In genomic region chr12:113221289-113221688, GRCm38 (mm10) we compare ENCODE assay signal across 8 mouse cellular contexts. TPM values are rescaled to one million over a fixed set of nuclear protein-coding genes. Genes with fewer than 3 reads are reported as not detected.
A peak's percentile ranks its signal among the peaks of the same experiment; 100 is the strongest.
DNase-seq lines count a peak whose midpoint lies in the region; ATAC-seq and TF ChIP-seq lines count a peak whose summit lies in the region.
"Had no signal": no experiment of that assay in that cellular context is flagged by ENCODE, and none has a peak within 500 bp of the region (broad histone marks: within the 10 kb centered on the region; RNA-seq: fewer than 3 reads in every experiment).

No protein-coding gene starts in this region.

- no peaks in the 10 kb centered on the region for H3K9me3 ChIP-seq in hindbrain, postnatal 0 days (ENCODE audit: low read length)
- H3K9me3 ChIP-seq in hindbrain, embryonic 13.5 days = no peaks in the 10 kb centered on the region
- no peaks in the 10 kb centered on the region for H3K9me3 ChIP-seq in E14TG2a.4 (ENCODE audit: low read length)
- H3K9me3 ChIP-seq in lung, embryonic 14.5 days (ENCODE audit: low read depth, low read length) = no peaks in the 10 kb centered on the region
- H3K9me3 ChIP-seq in forebrain, embryonic 16.5 days (ENCODE audit: control insufficient read depth, low read length) = no peaks in the 10 kb centered on the region

- no peak for DNase-seq in hindbrain, postnatal 0 days (ENCODE audit: low spot score)
- DNase-seq in lung, embryonic 14.5 days = peak; percentile 54
- peak; percentile 81 for DNase-seq in thymus, postnatal 14 days

- H3K27me3 ChIP-seq in hindbrain, postnatal 0 days (ENCODE audit: insufficient read depth, low read length) = no peaks in the 10 kb centered on the region
- H3K27me3 ChIP-seq in hindbrain, embryonic 13.5 days = 0 out of 2 replicates have a peak, but pooled peaks cover 5% of the 10 kb centered on the region
- H3K27me3 ChIP-seq in E14TG2a.4 (ENCODE audit: insufficient read depth, low read length) = no peaks in the 10 kb centered on the region
- H3K27me3 ChIP-seq in lung, embryonic 14.5 days (ENCODE audit: insufficient read depth, low read length) = no peaks in the 10 kb centered on the region
- H3K27me3 ChIP-seq in forebrain, embryonic 16.5 days (replicated peaks; ENCODE audit: control insufficient read depth, insufficient read depth, low read length) = no peaks in the 10 kb centered on the region
- H3K27me3 ChIP-seq: limb, embryonic 13.5 days had no signal

- no peaks in the 10 kb centered on the region for H3K36me3 ChIP-seq in hindbrain, postnatal 0 days (ENCODE audit: insufficient read depth, low read length)
- no peaks in the 10 kb centered on the region for H3K36me3 ChIP-seq in hindbrain, embryonic 13.5 days
- H3K36me3 ChIP-seq in E14TG2a.4 (ENCODE audit: insufficient read depth, low read length) = no peaks in the 10 kb centered on the region
- no peaks in the 10 kb centered on the region for H3K36me3 ChIP-seq in lung, embryonic 14.5 days (ENCODE audit: insufficient read depth)
- H3K36me3 ChIP-seq in forebrain, embryonic 16.5 days (ENCODE audit: control insufficient read depth, insufficient read depth) = no peaks in the 10 kb centered on the region
- H3K36me3 ChIP-seq: limb, embryonic 13.5 days had no signal

- TF ChIP-seq CTCF in hindbrain, postnatal 0 days (IDR thresholded peaks at IDR 0.05; ENCODE audit: low read depth) = peak; percentile 59
- TF ChIP-seq CTCF in E14TG2a.4 (conservative IDR thresholded peaks at IDR 0.05; ENCODE audit: low read length) = peak; percentile 63
- peak; percentile 59; the same call in 1 of the 2 replicates for TF ChIP-seq CTCF in bone marrow macrophage, adult 2 months (IDR thresholded peaks at IDR 0.05; ENCODE audit: low read depth, low read length)
- peak; percentile 75 for TF ChIP-seq CTCF in lung, embryonic 14.5 days (IDR thresholded peaks at IDR 0.05; ENCODE audit: low read depth)

- H3K27ac ChIP-seq in hindbrain, postnatal 0 days = no peak overlapping the region
- H3K27ac ChIP-seq in hindbrain, embryonic 13.5 days = no peak overlapping the region
- no peak overlapping the region for H3K27ac ChIP-seq in bone marrow macrophage, adult 2 months (ENCODE audit: insufficient read depth, low read depth, low read length)
- no peak overlapping the region for H3K27ac ChIP-seq in lung, embryonic 14.5 days (ENCODE audit: low read depth)
- H3K27ac ChIP-seq in forebrain, embryonic 16.5 days (ENCODE audit: low read length) = no peak overlapping the region
- H3K27ac ChIP-seq: limb, embryonic 13.5 days had no signal

- TF ChIP-seq POLR2A in bone marrow macrophage, adult 2 months (IDR thresholded peaks at IDR 0.05; ENCODE audit: borderline replicate concordance, low read depth, low read length) = no peak

- H3K4me3 ChIP-seq in hindbrain, postnatal 0 days (ENCODE audit: low read length) = no peak overlapping the region
- no peak overlapping the region for H3K4me3 ChIP-seq in hindbrain, embryonic 13.5 days
- H3K4me3 ChIP-seq in E14TG2a.4 (replicated peaks; ENCODE audit: low read length) = no peak overlapping the region
- no peak overlapping the region for H3K4me3 ChIP-seq in bone marrow macrophage, adult 2 months (ENCODE audit: insufficient read depth, low read length)
- no peak overlapping the region for H3K4me3 ChIP-seq in lung, embryonic 14.5 days (ENCODE audit: low read depth, low read length)
- no peak overlapping the region for H3K4me3 ChIP-seq in forebrain, embryonic 16.5 days (replicated peaks; ENCODE audit: low read length)
- H3K4me3 ChIP-seq: limb, embryonic 13.5 days had no signal

- 73% methylated on average over 9 of the region's 9 CpGs for WGBS in hindbrain, postnatal 0 days
- WGBS in hindbrain, embryonic 13.5 days = 82% methylated on average over 9 of the region's 9 CpGs
- 70% methylated on average over 9 of the region's 9 CpGs for WGBS in lung, embryonic 14.5 days
- 83% methylated on average over 9 of the region's 9 CpGs for WGBS in forebrain, embryonic 16.5 days

- ATAC-seq in hindbrain, postnatal 0 days = no peak
- ATAC-seq in hindbrain, embryonic 13.5 days (ENCODE audit: low FRiP score) = no peak
- no peak for ATAC-seq in lung, embryonic 14.5 days (ENCODE audit: insufficient read depth)
- no peak for ATAC-seq in forebrain, embryonic 16.5 days

- no peak overlapping the region for H3K4me2 ChIP-seq in hindbrain, postnatal 0 days (ENCODE audit: low read depth, low read length)
- H3K4me2 ChIP-seq in hindbrain, embryonic 13.5 days = no peak overlapping the region
- no peak overlapping the region for H3K4me2 ChIP-seq in lung, embryonic 14.5 days
- no peak overlapping the region for H3K4me2 ChIP-seq in forebrain, embryonic 16.5 days (ENCODE audit: low read length)

- H3K9ac ChIP-seq in hindbrain, postnatal 0 days (replicated peaks; ENCODE audit: low read length) = no peak overlapping the region
- no peak overlapping the region for H3K9ac ChIP-seq in hindbrain, embryonic 13.5 days
- H3K9ac ChIP-seq in lung, embryonic 14.5 days = no peak overlapping the region
- H3K9ac ChIP-seq in forebrain, embryonic 16.5 days (replicated peaks; ENCODE audit: low read depth, low read length) = no peak overlapping the region
- H3K9ac ChIP-seq: limb, embryonic 13.5 days had no signal

- no peaks in the 10 kb centered on the region for H3K4me1 ChIP-seq in hindbrain, postnatal 0 days (ENCODE audit: insufficient read depth, low read length)
- no peaks in the 10 kb centered on the region for H3K4me1 ChIP-seq in hindbrain, embryonic 13.5 days (replicated peaks)
- peaks cover 13% of the 10 kb centered on the region for H3K4me1 ChIP-seq in E14TG2a.4 (replicated peaks; ENCODE audit: low read depth, low read length)
- H3K4me1 ChIP-seq in bone marrow macrophage, adult 2 months (ENCODE audit: control insufficient read depth, insufficient read depth, low read length) = peaks cover 5% of the 10 kb centered on the region; the same call in 1 of the 2 replicates
- no peaks in the 10 kb centered on the region for H3K4me1 ChIP-seq in lung, embryonic 14.5 days (ENCODE audit: insufficient read depth)
- H3K4me1 ChIP-seq in forebrain, embryonic 16.5 days (replicated peaks; ENCODE audit: control insufficient read depth, insufficient read depth, low read length) = no peaks in the 10 kb centered on the region
- H3K4me1 ChIP-seq: limb, embryonic 13.5 days had no signal

RNA-seq across cellular contexts. Expression of gene Tmem121, which starts 35.6 kb away (rescaled TPM):
- total RNA-seq in hindbrain, postnatal 0 days (2014; rRNA removed) = 98.0 and 103 TPM in 2 replicates
- 54.8 and 55.3 TPM in 2 replicates for polyA plus RNA-seq in hindbrain, postnatal 0 days (2015; fragmentation: Nextera tagmentation; extraction: Ambion mirVana)
- polyA plus RNA-seq in hindbrain, embryonic 13.5 days (2015; fragmentation: Nextera tagmentation; extraction: Ambion mirVana) = 32.4 and 34.9 TPM in 2 replicates
- not detected in 2 replicates for polyA plus RNA-seq in bone marrow macrophage, adult 2 months (2012; ENCODE audit: insufficient read depth, insufficient read length, missing spikeins)
- 4.3 and 6.1 TPM in 2 replicates for polyA plus RNA-seq in lung, embryonic 14.5 days (2014; fragmentation: Nextera tagmentation; extraction: Ambion mirVana)
- polyA plus RNA-seq in forebrain, embryonic 16.5 days (2015; fragmentation: Nextera tagmentation; extraction: Ambion mirVana) = 38.8 and 46.9 TPM in 2 replicates
